Mouse (Mus musculus): ENCODE results near the gene Wsb1.
"Not testable (repeated sequence)": the region's sequence is repeated elsewhere in the genome, so short reads cannot be mapped to it uniquely, and the experiment has no call there.

Wsb1 gene

DNA sequence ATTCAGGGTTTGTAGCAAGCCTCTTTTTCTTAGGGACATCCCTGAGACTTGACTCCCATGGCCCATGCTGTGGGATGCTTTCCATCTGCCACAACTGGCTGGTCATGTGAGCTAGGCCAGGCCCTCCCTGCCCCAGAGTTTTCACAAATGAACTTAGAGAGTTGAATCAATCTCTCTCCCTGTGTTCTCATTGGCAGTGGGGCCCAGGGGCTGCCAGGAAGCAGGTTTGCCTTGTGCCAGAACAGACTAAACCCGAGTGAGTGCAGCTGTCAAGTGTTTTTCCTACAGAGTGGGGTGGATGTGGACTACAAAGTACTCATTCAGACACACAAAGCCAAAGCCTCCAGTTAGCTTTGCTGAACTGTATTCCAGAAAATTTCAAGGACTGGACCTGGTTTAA is 12.7 kb upstream of the Wsb1 start:
- DNase-seq (ENCODE audit: low spot score in 2 of 2): peak in 1 of 2 experiments; percentile 26

DNA sequence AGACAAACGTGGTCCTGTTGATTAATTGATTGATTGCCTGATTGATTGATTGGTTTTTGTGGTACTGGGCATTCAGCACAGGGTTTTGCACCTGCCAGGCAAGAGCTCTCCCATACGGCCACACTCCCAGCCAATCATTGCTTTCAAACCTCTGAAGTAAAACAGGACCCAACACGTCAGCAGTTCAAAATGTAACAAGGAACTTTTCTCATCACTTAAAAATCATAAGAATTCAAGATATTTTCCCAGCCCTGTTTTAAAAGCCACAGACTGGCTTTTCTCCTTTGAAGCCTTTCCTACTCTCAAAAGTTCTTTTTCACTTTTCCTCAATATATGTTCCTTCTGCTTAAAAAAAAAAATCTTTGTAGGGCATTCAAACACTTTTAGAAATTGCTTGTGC is 9.9 kb upstream of the Wsb1 start:
- no peak for DNase-seq (ENCODE audit: low spot score in 2 of 2)

DNA sequence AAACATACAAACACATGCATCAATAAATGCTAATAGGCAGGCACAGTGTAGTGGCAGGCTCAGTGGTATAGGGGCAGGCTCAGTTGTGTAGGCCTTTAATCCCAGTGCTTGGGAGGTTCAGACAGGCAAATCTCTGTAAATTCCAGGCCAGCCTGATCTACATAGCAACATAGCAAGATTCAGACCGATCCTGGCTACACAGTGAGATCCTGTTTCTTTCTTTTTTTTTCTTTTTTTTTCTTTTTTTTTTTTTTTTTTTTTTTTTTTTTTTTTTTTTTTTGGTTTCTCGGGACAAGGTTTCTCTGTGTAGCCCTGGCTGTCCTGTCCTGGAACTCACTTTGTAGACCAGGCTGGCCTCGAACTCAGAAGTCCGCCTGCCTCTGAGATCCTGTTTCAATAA is 5.7 kb upstream of the Wsb1 start:
- DNase-seq (ENCODE audit: low spot score in 2 of 2): not testable (repeated sequence)

DNA sequence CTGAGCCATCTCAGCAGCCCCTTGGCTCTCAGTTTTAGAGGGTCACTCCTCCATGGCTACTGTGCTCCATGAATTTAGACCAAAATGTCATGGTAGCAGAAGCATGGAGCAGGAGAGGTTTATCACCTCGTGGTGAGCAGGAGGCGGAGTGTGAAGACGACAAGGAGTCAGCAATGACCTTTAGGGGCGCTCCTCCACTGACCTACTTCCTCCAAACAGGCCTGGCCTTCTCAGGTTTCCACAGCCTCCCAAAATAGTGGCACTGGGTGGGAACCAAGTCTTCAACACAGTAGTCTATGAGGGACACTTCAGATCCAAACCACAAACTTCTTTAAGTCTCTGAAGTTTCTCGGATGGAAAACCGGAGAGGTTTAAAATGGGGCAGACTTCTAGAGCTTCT is 4.3 kb upstream of the Wsb1 start:
- DNase-seq (ENCODE audit: low spot score in 2 of 2): no peak

DNA sequence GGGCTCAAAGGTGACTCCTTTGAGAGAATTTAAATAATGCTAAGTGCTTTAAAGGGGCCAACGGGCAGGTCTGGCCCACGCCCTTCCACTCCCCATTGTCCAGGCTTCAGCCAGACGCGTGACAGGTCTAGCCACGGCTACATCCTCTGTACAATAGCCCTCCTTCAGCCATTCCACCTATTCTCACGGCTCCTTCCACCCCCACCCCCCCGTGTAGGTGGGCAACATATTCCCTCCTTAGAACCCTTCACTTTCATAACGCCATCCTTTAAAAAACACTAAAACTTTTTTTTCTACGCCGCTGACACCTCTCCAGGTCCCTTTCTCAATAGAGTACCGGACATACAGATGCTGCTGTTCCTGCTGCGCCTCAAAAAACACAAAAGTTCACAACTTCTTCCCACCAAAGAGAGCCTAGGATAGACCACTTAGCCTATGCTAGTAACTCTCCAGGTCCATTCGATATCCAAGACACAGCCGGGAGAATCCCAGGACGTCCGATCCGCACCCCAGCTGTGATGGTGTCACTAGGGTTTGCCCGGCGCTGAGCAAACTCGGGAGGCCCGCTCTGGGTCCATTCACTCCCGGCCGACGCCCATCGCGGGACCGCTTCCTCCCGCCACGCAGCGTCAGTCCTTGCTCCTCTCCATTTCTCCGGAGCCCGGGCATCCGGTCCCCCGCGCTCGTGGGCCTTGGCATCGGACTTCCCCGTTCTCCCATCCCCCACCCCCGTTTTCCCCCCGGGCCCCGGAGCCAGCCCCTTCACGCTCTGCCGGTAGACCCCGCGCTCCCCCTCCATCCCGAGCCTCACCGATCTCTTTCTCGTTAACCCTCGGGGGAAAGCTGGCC is 705 bp downstream of the Wsb1 start:
- DNase-seq (ENCODE audit: low spot score in 2 of 2): peak; percentile 15 to 49

DNA sequence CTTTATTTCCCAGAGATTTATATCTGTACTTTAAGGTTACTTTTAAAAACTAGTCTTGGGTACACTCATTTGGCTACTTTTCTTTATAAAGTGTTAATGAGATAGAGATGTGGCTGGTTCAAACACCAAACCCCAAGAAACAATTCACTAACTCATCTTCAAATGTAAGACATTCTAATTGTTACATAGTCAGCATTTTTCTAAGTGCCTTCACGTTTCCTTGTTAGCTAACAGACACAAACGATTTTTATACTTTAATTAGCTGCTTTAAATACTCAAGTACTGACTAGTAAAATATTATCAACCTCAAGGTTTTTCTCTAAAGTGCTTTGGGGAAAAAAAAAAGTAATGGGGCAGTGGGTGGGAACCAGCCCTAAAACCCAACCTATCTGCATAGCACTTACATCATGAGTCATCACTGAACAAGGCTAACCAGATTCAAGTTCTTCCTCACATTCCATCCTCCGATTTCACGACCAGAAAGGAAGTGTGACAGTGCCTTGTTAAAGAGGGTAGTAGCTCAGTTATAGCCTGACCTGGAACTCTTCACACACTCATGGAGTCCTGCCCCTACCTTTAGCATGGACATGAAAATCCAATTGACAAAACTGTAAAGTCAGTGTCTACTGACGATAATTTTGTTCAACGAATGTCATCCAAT is 1.5 kb downstream of the Wsb1 start:
- no peak for DNase-seq (ENCODE audit: low spot score in 2 of 2)

DNA sequence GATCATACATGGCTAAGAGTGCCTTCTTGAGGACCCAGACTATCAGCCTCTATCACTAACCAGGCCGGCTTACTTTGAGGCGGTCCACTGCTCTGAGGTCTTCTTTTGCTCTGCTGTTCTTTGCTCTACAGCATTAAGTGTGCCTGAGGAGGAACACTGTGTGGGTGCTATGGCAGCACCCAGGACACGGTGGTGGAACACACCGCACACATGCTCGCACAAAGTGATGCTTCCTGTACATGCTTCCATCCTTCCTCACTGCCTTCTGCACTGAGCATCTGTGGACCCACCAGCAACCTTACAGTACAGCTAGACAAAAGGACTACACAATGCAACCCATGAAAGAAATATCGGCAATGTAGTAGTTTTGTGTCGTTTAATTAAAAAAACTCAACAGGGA is 15.4 kb downstream of the Wsb1 start:
- DNase-seq (ENCODE audit: low spot score in 2 of 2): no peak

DNA sequence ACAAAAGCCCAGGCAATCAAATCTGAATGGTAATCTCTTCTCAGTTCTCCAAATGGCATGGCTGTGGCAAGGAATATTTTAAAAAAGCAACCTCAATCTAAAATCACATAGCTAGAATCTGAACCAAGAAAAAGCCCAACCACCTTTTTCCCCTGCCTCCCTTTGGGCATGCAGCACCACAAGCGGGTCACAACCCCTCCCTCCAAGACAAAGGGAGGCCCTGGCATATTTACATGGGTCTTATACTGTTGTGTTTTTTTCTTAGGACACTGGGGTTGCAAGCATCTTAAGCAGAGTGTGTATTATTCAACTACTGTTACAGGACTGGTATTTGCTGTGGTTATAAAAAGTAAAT is 16.1 kb downstream of the Wsb1 start:
- no peak for DNase-seq (ENCODE audit: low spot score in 2 of 2)

DNA sequence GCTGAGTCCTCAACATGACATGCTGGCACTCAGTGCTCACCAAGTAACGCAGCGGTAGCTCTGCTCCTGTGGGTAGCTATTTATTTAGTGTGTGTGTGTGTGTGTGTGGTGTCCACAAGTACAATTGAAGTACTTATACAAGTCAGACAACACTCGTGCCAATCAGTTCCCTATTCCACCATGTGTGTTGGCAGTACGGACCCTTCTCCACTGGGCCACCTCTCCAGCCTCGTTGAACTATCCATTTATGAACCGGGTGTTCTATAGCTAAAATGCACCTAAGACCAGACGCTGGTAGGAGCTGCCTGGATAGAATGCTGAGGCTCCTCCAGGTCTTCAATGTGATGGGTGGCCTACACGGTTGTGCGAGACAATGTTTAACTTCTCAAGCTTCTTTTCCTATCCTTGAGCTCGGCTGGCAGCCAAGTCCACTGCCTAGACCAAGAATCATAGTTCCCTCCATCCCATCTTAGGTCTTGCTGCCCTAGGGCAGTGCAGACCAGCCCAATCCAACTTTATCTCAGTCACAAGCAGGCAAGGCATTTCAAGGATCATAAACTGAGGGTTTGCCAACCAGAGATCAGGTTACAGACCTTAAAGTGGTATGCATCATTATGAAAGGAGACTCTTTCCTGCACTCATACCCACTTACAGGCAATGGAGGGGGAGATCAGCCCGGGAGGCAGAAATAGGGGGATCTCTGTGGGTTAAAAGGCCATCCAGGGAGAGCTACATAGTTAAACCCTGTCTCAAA is 16.6 kb downstream of the Wsb1 start:
- no peak for DNase-seq (ENCODE audit: low spot score in 2 of 2)

DNA sequence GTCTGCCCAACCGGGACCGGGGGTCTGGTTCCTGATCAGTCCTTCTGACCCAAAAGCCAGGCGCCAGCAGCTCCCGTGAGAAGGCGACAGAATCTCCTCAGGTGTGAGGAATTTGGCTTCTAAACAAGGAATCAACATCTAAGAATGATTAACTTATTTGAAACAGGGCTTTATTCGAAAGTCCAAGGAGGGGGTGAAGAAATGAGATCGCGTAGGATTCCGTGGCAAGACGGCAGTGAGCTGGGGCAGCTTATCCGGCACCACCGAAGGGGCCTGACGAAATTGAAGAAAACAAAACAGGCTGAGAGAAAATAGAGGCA is 24.3 kb downstream of the Wsb1 start:
- DNase-seq (ENCODE audit: low spot score in 2 of 2): no peak

DNA sequence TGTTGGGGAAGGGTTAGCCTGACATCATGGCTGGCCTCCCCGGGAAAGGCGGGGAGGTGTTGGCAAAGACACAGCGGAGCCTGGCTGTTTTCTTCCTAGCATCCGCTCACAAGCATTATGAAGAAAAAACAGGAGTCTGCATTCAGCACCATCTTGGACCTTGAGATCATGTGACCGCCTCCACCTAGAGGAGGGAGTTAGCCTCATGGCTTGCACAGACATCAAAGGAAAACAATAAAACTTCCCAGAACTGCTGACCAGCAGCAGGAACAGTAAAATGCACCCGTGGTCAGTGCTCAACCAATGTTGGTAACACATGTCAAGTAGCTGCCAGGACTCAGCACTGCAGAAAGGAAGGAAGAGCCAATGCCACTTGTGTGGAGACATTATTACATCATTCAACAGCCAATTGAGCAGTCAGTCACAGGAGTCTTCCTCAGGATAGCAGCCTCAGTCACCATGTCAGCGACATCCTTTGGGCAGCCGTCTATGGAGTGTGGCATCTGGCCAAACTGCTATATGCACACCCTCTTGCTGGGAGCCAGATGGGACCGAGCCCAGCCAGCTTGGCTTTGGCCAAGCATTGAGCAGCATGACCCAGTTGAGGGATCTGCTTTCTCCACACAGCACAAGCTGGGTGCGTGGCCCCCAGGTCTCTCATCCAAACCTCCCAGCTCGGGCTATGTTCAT is 24.8 kb downstream of the Wsb1 start:
- DNase-seq (ENCODE audit: low spot score in 2 of 2): no peak

DNA sequence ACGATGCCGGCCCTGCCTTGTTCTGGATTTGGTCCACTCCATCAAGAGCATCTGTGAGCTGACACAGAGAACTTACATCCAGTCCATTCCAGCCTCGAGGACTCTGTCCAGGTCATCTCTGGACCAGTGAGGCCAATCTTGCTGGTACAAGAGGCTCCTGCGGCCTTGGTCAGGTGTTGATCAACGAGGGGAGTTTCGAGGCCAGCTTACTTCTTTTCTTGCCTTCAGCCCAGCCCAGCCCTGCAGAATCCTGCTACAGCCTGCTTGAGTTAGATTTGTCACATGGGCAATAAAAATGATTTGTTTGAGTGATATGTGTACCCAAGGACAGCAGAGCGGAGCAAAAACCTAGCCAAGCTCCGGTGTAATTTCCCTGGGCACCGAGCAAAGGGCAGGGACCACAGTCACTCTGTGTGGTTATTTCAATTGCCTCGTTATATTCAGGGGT is 25.4 kb downstream of the Wsb1 start:
- no peak for DNase-seq (ENCODE audit: low spot score in 2 of 2)

DNA sequence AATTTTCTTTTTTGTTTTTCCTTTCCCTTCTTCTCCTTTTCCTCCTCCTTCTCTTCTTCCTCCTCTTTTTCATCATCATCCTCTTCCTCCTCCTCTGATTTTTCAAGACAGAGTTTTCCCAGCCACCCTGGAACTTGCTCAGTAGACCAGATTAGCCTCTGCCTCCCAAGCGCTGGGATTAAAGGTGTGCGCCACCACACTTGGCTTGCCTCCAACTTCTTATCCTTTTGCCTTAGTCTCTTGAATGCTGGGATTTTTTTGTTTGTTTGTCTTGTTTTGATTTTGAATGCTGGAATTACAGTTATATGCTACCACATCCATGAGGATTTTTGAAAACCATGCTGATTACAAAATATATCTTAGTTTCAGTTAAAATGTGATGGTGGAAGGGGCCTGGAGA is 26.4 kb downstream of the Wsb1 start:
- DNase-seq (ENCODE audit: low spot score in 2 of 2): no peak

DNA sequence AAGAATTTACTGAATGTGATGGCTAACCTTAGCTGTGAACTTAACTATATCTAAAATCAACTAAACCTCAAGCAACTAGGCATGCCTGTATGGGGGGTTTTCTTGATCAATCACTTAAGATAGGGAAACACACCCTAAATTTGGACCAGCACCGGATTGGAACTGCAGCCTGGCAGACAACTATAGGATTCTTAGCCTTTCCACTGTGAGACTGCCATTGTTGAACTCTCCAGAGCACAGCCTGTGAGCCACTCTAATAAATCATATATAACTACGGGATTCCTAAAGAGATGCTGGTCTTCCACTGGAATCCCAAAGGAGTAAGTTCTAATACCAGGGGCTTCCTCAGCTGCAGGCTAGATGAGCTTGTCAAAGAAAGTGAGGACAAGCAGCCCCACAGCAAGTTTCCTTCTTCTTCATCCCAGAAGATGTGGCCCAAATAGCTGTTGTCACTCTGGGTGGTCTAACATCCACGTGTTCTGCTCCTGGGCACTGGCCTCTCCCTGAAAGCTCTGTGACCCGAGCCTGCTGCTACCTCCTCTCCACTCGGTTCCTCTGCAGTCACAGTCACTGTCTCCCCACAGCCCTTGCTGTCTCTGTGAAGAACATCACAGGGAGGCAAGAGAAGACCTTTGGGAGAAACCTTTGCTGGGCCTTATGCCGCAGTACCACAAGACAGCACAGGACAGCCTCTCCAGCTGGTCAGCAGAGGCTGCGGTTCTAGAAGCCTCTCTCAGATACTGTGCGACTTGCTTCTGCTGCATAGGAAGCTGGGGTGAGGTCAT is 28.9 kb downstream of the Wsb1 start:
- no peak for DNase-seq (ENCODE audit: low spot score in 2 of 2)

DNA sequence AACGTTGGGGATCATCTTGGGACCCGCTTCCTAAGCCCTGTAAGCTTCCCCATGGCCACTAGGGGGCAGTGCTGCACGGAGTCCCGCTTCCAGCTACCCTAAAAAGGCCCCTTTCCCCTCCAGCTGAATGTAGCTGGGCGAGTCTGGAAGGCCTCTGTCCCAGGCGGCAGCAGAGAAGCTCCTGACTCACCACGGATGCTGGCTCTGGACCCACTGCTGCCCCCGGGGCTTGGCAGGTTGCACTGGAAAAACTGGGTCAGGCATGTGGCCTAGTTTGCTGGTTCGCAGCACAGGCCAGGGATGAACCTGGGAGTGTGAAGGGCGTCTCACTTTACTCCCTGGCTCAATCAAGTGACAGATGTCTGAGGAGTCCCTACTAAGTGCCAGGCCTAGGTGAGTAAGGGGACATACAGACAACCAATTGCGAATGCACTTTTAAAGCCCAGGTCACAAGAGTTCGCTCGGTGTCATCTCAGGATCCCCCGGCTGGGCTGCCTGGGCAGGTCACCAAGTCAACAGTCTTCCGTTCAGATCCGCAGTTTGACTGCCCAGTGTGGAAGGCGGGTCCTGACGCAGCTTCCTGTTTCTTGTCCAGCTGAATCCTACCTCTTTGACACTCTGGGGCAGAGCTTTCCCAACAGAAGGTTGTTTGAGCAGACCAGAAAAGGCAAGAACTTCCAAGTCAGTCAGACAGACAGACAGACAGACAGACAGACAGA is 29.8 kb downstream of the Wsb1 start:
- peak; percentile 68 to 71 for DNase-seq (ENCODE audit: low spot score in 2 of 2)

DNA sequence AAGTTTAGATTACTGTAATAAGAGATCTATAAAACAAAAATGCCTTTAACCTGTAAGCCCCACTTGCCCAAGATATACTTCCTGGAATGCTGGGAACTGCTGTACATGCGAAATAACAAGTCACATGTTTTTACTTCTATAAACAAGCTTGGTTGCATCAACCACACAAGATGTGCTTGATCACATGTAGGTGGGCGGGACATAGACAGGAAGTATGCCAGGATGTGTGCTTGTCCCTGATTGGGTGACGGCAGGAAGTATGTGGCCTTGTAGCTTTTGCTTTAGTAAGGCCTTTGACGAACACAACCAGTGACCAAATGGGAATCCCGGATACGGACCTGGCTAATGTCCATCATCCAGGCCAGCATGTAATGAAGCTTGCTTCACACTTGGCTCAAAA is 31.1 kb downstream of the Wsb1 start:
- DNase-seq (ENCODE audit: low spot score in 2 of 2): no peak

DNA sequence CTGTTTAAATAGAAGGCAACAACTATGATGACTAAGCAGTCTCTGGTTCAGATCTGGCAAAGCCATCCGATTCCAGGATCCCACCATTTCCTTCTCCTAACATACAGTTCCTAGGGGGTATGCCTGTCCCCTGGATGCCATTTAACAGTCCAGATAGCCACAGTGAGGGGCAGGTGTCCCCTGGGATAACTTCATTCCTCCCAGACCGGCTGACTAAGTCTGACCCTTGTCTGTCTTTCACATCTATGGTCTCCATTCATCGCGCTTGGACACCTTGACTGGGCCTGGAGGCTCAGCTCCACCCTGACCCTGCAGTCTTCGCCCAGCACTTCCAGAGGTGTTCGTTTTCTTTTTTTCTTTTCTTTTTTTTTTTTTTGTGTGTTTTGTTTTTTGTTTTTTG is 31.8 kb downstream of the Wsb1 start:
- no peak for DNase-seq (ENCODE audit: low spot score in 2 of 2)

DNA sequence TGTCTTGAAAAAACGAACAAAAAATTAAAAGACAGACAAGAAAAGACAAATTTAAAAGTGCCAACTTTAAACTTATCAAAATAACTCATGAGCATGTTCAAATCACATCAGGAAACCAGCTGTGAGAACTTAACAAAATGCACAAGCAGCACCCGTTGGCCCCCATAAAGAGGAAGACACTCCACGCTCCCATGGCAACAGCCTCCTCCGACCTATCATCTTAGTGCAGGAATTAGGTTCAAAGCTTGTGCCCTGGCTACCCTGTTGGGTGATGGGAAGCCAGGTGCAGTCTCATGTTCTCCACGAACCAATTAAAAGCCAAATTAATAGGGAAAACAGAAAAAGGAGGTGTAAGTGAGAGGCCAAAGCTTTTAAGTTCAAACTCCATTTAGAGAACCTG is 32.8 kb downstream of the Wsb1 start:
- no peak for DNase-seq (ENCODE audit: low spot score in 2 of 2)

DNA sequence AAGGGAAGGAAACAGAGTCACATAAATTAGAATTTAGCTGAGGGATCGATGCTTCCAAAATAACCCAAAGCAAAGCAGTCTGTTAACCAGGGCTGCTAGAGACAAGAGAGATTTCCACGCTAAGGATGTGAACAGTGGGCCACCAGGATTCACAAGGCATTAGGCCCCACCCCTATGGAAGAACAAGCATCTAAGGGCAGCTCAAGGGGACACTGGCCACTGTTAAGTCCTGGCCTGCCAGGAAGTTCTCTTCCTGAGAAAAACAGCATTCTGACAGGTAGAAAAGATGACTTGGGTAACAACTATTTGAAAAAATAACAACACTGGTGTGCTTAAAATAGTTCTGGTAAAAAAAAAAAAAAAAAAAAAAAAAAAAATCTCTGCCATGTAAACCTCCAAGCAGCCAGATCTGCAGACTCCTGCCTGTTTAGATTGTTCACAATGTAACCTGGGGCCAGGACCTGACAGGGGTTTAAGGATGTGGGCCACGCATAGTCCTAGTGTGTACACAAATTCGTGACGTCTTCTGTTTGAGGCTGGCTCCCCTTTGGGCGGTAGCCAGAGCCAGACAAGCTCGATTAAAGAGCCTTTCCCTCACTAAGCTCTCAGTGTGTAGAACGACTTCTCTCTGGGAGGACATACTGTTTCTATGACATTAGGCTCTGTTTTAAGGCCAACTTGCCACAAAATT is 35.4 kb downstream of the Wsb1 start:
- no peak for DNase-seq (ENCODE audit: low spot score in 2 of 2)

DNA sequence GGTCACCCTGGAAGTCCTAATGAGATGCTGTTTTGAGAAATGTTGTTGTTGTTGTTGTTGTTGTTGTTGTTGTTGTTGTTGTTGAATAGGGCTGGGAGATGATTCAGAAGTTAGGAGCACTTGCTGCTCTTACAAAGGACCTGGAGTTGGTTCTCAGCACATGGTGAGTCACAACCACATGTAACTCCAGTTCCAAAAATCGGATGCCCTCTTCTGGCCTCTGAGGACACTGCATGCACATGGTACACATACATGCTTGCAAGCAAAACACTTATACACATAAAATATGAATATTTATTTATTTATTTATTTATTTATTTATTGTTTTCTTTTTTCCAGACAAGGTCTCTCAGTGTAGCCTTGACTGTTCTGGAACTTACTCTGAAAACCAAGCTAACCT is 36.4 kb downstream of the Wsb1 start:
- DNase-seq (ENCODE audit: low spot score in 2 of 2): no peak

All from frontal cortex, postnatal 10 days (tissue).